Mouse (Mus musculus) liver, embryonic 14 days (tissue): Measurements from ENCODE around the gene Serpina12. TPM values are rescaled to one million over a fixed set of nuclear protein-coding genes. Genes with fewer than 3 reads are reported as not detected.

Experiments
- polyA plus RNA-seq: library from polyadenylated mRNA; depleted of rRNA; stranded (reverse); fragments of >200 nt; gene quantifications from 2 replicates; pipeline ENCODE4 v1.2.3, GENCODE M21; 2012; rRNA removed

Serpina12 gene
- polyA plus RNA-seq, result 0.01 TPM in 2 replicates

DNA sequence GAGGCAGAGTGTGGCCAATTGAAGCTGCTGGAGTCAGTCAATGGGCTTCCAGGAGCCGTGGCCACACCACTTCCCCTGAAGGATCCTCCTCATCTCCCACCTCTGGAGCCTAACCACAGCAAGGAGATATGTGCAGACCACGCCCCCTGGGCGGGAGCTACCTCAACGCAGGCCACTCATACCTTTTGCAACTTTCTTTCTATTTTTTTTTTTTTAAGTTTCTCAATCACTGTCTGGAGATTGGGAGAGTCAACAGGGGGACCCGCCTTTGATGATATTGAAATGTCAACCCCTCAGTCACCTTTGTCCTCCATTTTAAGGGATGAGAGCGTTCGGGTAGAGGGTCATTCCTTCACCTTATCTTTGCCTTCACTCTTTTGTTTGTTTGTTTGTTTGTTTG lies at the start of gene Serpina12:
Gene Serpina12 (minus strand): TSS at position 101 of the 400 bp plus-strand sequence.

DNA sequence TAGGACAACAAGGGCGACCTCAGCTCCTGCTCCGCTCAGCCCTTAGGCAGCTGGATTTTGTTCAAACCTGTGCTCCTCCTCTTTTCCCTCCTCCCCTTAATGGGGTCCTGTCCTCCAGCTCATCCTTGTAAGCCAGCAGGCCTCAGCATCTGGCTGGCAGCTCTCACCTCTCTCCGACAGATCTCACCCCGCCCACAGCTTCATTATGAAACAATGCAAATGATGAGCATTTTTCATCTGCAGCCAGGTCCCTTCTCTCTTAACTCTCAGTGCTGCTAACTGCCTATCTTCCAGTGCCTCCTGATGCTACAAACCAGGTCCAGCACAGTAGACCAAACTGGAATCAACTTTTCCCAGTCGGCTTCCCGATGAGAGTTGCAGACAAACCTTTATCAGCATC lies 30.6 kb downstream of the Serpina12 start, which contains the start of gene Serpina9:
Gene Serpina9 (minus strand): TSS at position 136 of the 400 bp plus-strand sequence.

DNA sequence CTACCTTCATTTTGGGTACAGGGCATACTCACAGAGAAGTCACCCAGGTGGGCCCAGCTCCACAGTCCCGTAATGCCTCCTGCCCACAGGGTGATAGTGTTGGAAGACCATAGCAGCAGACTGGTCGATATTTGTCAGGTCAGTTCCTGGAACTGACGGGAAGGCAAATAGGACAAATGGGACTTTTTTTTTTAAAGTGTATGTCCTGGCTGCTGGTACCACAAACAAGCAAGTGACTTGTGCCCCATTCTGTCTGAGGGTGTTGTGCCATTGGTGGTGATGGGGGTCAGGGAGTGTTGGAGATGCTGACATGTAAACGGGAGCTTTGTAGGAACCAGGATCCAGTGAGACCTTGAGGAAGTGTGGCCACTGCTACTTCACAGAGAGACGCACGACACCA lies 54.4 kb downstream of the Serpina12 start, which contains the start of gene Serpina11:
Gene Serpina11 (minus strand): TSS at position 101 of the 400 bp plus-strand sequence.

Other genes starting within 250 kb of the Serpina12 start
- 761 and 786 TPM in 2 replicates for gene Serpina1b, start 214.1 kb downstream of the Serpina12 start, polyA plus RNA-seq
- gene Serpina1a, start 180.9 kb downstream of the Serpina12 start, polyA plus RNA-seq, result 440 and 515 TPM in 2 replicates
- gene Serpina1c, start 139.6 kb downstream of the Serpina12 start, polyA plus RNA-seq, result 147 and 183 TPM in 2 replicates
- gene Serpina1e, start 85.5 kb downstream of the Serpina12 start, polyA plus RNA-seq, result 147 and 187 TPM in 2 replicates
- 6.6 and 8.5 TPM in 2 replicates for gene Serpina11, start 54.5 kb downstream of the Serpina12 start, polyA plus RNA-seq
- gene Serpina9, start 30.7 kb downstream of the Serpina12 start, polyA plus RNA-seq, result not detected in 2 replicates
- gene Serpina5, start 56.7 kb upstream of the Serpina12 start, polyA plus RNA-seq, result 0.10 and 0.15 TPM in 2 replicates
- not detected in 2 replicates for gene Serpina3a, start 68.3 kb upstream of the Serpina12 start, polyA plus RNA-seq
- 0.10 TPM in 2 replicates for gene Serpina3b, start 83.6 kb upstream of the Serpina12 start, polyA plus RNA-seq
- 0.01 TPM in 1 of 2 replicates, not detected in the other for gene Serpina3c, start 109.4 kb upstream of the Serpina12 start, polyA plus RNA-seq
- gene Serpina3f, start 170.1 kb upstream of the Serpina12 start, polyA plus RNA-seq, result 0.12 and 0.14 TPM in 2 replicates
- gene Serpina3g, start 191.8 kb upstream of the Serpina12 start, polyA plus RNA-seq, result 1.4 and 1.5 TPM in 2 replicates
- 0.08 and 0.12 TPM in 2 replicates for gene Serpina3i, start 218.7 kb upstream of the Serpina12 start, polyA plus RNA-seq